Mouse (Mus musculus) cerebellum, postnatal 25 days (tissue): ENCODE data around the gene Trim71.

Experiments
- DNase-seq, 2 experiments: peaks; one replicate each; pipeline ENCODE4 v3.0.0; 2021; ENCODE audit warnings: mixed read lengths in 2 of 2

The Trim71 gene

DNA sequence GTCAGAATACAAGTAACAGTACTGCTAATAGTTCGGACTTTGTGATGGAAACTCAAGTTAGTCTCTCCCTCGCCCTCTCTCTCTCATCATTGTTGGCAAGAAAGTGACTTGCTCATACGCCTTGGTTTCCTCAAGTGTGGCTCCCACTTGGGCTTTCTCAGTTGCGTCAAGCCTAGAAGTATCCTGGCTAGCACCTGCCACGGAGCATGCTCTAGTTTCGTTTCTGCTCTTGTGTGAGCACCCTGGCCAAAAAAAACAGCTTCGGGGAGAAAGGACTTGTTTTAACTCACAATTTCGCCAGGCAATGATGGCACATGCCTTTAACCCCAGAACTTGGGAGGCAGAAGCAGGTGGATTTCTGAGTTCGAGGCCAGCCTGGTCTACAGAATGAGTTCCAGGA lies 87.2 kb downstream of the Trim71 start:
- no peak for DNase-seq

DNA sequence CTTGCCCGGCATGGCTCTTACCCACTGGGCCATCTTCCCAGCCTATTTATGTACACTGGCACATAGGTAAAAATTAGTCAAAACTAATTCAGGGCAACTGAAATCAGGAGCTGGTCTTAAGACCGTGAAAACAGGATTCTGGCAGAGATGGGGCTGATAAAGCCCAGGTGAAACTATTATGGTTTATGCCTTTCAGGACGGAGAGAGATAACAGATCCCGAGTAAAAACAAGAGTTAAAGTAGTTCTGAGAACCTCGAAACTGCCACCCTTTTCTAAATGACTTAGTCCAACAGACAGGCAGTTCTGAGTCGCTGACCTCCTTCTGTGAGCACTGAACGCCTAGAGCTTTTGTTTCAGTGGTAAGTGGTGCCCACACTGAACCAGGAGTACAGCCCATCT lies 92.3 kb downstream of the Trim71 start:
- no peak for DNase-seq

DNA sequence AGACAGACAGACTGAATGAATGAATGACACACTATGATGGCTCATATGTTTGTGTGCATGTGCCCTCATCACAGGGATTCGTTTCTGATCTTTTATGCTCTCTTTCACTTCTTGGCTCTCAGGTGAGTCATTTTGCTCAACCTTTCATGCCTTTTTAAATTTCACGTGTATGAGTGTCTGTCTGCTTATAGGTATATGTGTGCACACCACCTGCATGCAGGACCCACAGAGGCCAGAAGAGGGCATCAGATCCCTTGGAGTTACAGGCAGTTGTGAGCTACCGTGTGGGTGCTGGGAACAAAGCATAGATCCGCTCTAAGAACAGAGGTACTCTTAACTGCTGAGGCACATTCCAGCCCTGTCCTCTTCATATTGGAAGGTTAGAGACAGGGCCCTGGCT lies 95.5 kb downstream of the Trim71 start:
- DNase-seq: no peak

DNA sequence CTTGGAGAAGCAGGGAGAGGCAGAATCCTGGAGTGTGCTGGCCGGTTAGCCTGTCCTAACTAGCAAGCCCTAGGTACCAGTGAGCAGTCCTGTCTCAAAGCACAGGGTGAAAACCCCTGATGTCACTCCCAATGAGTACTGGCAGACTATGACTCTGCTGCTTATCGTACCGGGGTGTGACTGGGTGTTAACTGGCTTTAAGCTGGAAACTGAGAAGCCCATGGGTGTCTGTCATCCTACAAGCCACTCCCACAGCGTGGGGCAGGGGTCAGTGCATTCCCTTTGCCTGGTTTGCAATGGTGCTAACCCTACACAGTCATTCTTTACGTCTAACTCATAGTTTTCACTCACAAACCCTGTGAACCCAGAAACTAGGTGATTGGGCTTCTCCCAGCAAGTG lies 96.0 kb downstream of the Trim71 start:
- no peak for DNase-seq

DNA sequence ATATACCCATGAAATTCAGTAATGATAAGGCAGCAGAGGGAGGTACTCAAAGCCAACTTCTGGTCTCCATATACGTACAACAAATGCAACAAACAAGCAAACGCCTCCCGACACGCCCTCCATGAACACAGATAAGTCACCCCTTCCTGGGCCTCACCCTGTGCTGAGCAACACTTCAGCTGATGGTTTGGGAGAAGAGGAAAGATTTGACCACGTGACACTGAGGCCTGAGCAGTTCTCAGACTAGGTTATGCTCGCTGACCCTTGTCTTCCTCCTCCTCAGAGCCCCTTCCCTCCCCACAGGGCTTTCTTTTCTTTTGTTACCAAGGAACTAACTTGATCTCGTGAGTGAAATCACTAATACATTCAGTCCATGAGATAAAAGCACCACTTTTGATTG lies 97.3 kb downstream of the Trim71 start:
- no peak for DNase-seq

DNA sequence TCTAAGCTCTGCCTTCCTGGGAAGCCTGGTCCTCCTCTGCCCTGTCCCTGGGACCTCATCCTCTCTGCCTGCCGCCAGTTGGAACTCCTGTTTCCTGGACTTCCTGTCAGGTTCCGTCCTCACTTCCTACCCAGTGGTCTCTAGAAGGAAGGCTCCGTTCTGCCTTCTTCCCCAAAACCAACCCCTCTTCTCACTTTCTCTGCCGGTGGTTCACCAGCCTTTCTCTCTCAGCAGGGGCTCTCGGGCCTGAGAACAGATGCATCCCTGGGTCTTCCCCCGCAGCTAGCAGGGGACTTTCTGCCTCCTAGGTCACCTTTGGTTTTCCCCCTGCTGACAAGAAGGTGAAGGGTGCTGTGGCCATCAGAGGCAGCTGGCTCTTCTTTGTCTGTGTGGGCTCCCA lies 98.7 kb downstream of the Trim71 start:
- DNase-seq: no peak

DNA sequence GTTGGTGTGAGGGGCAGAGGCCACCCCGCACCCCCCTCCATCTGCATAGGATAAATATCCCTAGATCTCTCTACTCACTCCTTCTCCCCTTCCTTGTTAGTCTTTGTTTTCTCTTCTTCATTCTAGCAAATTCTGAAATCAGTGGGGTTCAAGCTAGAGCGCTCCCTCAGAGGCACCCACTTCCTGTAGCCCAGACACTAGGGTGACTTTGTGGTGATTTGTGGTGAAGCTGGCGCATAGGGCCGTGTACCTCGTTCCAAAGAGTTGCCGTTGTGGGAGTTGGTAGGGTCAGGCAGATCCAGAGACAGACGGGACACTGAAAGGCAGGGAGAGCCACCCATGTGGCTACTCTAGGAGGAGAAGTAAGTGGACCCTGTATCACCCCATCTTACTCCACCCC lies 101.6 kb downstream of the Trim71 start:
- DNase-seq: no peak

DNA sequence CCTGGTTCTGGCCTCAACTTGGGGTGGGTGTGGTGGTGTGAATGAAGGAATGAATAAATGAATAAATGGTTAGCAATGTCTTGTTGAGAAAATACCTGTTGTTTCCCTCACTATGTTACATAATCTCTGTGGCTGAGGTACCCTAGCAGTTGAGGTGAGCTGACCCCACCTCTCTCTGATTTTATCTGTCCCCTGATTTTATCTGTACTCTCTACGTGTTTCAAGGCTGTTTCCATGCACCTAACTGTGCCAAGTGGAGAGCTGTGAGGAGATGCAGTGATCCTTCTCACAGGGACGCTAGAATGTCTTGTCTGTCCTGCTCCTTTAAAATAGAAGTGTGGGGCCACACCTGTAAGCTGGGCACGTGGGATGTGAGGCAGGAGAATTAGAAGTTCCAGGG lies 105.7 kb downstream of the Trim71 start:
- DNase-seq: no peak
